Mouse (Mus musculus) liver, postnatal 0 days (tissue): ENCODE data around the gene Rab28. TPM values are rescaled to one million over a fixed set of nuclear protein-coding genes. Genes with fewer than 3 reads are reported as not detected.

Experiments used
- ATAC-seq: fragments of 200-750 bp; cut with Nextera tagmentation; 2 replicates; pipeline ENCODE4 v1.8.0; 2017; ENCODE audit warnings: mild to moderate bottlenecking, moderate library complexity
- DNase-seq: peaks from one replicate; pipeline ENCODE4 v3.0.0-alpha.2; 2016
- H3K27ac ChIP-seq: fragments of 300-500 bp; sonication (generic); 2 replicates; pipeline ENCODE4 v1.5.1; 2014; ENCODE audit warnings: antibody characterized with exemption, moderate library complexity, mild to moderate bottlenecking, low read depth
- H3K27me3 ChIP-seq: fragments of 300-500 bp; sonication (generic); 2 replicates; pipeline ENCODE4 v1.6.1; 2014; ENCODE audit warnings: low read length, control low read depth, mixed read lengths; ENCODE audit not compliant: insufficient read depth
- H3K36me3 ChIP-seq: fragments of 300-500 bp; sonication (generic); replicated peaks from 2 replicates; pipeline ENCODE4 v1.6.1; 2014; ENCODE audit warnings: mild to moderate bottlenecking, control low read depth, low read length, moderate library complexity, mixed read lengths; ENCODE audit not compliant: insufficient read depth
- H3K4me1 ChIP-seq: fragments of 300-500 bp; sonication (generic); 2 replicates; pipeline ENCODE4 v1.6.1; 2014; ENCODE audit warnings: antibody characterized with exemption, mild to moderate bottlenecking, control low read depth; ENCODE audit not compliant: insufficient read depth
- H3K4me2 ChIP-seq: fragments of 300-500 bp; sonication (generic); 2 replicates; pipeline ENCODE4 v1.6.1; 2014; ENCODE audit warnings: low read depth, mild to moderate bottlenecking, low read length, moderate library complexity, mixed read lengths
- H3K4me3 ChIP-seq: fragments of 300-500 bp; sonication (generic); 2 replicates; pipeline ENCODE4 v1.5.1; 2014; ENCODE audit warnings: low read depth, low read length
- H3K9ac ChIP-seq: fragments of 300-500 bp; sonication (generic); replicated peaks from 2 replicates; pipeline ENCODE4 v1.6.1; 2014; ENCODE audit warnings: mild to moderate bottlenecking, moderate library complexity
- H3K9me3 ChIP-seq: fragments of 300-500 bp; sonication (generic); 2 replicates; pipeline ENCODE4 v1.6.1; 2016; ENCODE audit warnings: mild to moderate bottlenecking, control low read depth, low read length, mixed read lengths
- CTCF ChIP-seq: sonication (generic); IDR thresholded peaks from 2 replicates; pipeline ENCODE4 v1.5.1; 2016; ENCODE audit warnings: antibody characterized with exemption, low read depth
- EP300 ChIP-seq: IDR thresholded peaks from 2 replicates; pipeline ENCODE4 v1.6.1; 2016; ENCODE audit warnings: antibody characterized with exemption, low read depth, mild to moderate bottlenecking
- WGBS: fragments of 180-500 bp; shearing (Covaris S2); extraction: QIAGEN DNeasy Blood & Tissue Kit; methylation state at CpG from one replicate; pipeline ENCODE4 v1.1.7; 2014; ENCODE audit not compliant: insufficient replicate concordance; 5-methylcytosine and 5-hydroxymethylcytosine counted together
- polyA plus RNA-seq: library from polyadenylated mRNA; unstranded; fragments of >200 nt; fragmentation: Nextera tagmentation; extraction: Ambion mirVana; gene quantifications from 2 replicates; pipeline ENCODE4 v1.2.1, GENCODE M21; 2015

The Rab28 gene
- polyA plus RNA-seq, 1 experiment from 2014 or later, result 22.5 TPM

- no peaks in the 10 kb centered on the region for H3K9me3 ChIP-seq
- no peak overlapping the region for H3K27ac ChIP-seq
- 36% methylated on average over 4 of the region's 4 CpGs for WGBS
- no peak overlapping the region for H3K4me3 ChIP-seq
- no peaks in the 10 kb centered on the region for H3K36me3 ChIP-seq
- peaks cover 71% of the 10 kb centered on the region for H3K27me3 ChIP-seq
- H3K4me2 ChIP-seq, result no peak overlapping the region
- H3K4me1 ChIP-seq, result no peaks in the 10 kb centered on the region
- no peak overlapping the region for H3K9ac ChIP-seq
- no peak for DNase-seq
- no peak for ATAC-seq
- TF ChIP-seq EP300, result no peak
These were observed 44.8 kb upstream of the Rab28 start for GRCm38 (mm10) chr5:41752721-41753120.

- no peaks in the 10 kb centered on the region for H3K36me3 ChIP-seq
- H3K4me1 ChIP-seq, result no peaks in the 10 kb centered on the region
- H3K4me3 ChIP-seq, result no peak overlapping the region
- DNase-seq (no peak), ATAC-seq (no peak)
- H3K4me2 ChIP-seq, result no peak overlapping the region
- no peaks in the 10 kb centered on the region for H3K9me3 ChIP-seq
- peaks cover 42% of the 10 kb centered on the region; the same call in 1 of the 2 replicates for H3K27me3 ChIP-seq
- 8% methylated on average over 12 of the region's 15 CpGs for whole genome bisulfite sequencing
- TF ChIP-seq EP300 (no peak), CTCF (no peak)
- H3K27ac ChIP-seq, result no peak overlapping the region
- no peak overlapping the region for H3K9ac ChIP-seq
These were observed 37.2 kb upstream of the Rab28 start for GRCm38 (mm10) chr5:41744898-41745780.

GRCm38 (mm10) chr5:41744234-41744633, 36.3 kb upstream of the Rab28 start:
- H3K4me1 ChIP-seq, result no peaks in the 10 kb centered on the region
- H3K9me3 ChIP-seq, result no peaks in the 10 kb centered on the region
- H3K4me3 ChIP-seq, result no peak overlapping the region
- no peak overlapping the region for H3K27ac ChIP-seq
- no peak overlapping the region for H3K9ac ChIP-seq
- ATAC-seq (no peak), DNase-seq (no peak)
- H3K4me2 ChIP-seq, result no peak overlapping the region
- H3K27me3 ChIP-seq, result peaks cover 42% of the 10 kb centered on the region; the same call in 1 of the 2 replicates
- 10% methylated on average over 7 of the region's 7 CpGs for WGBS
- no peaks in the 10 kb centered on the region for H3K36me3 ChIP-seq
- TF ChIP-seq EP300 (no peak), CTCF (peak; percentile 25; the same call in 1 of the 2 replicates)

- Histone ChIP-seq H3K9ac (no peak overlapping the region), H3K27ac (no peak overlapping the region), H3K9me3 (no peaks in the 10 kb centered on the region), H3K4me1 (no peaks in the 10 kb centered on the region), H3K4me3 (no peak overlapping the region), H3K27me3 (peaks cover 6% of the 10 kb centered on the region; the same call in 1 of the 2 replicates), H3K4me2 (no peak overlapping the region), H3K36me3 (no peaks in the 10 kb centered on the region)
- no peak for TF ChIP-seq CTCF
- no peak for TF ChIP-seq EP300
- WGBS, result 38% methylated on average over 6 of the region's 6 CpGs
- ATAC-seq (no peak), DNase-seq (no peak)
These were observed 30.9 kb upstream of the Rab28 start for GRCm38 (mm10) chr5:41738817-41739216.

- H3K4me1 ChIP-seq, result no peaks in the 10 kb centered on the region
- H3K27me3 ChIP-seq, result no peaks in the 10 kb centered on the region
- H3K9me3 ChIP-seq, result no peaks in the 10 kb centered on the region
- no peak for ATAC-seq
- no peak overlapping the region for H3K27ac ChIP-seq
- no peak overlapping the region for H3K4me3 ChIP-seq
- no peak overlapping the region for H3K9ac ChIP-seq
- 63% methylated on average over 5 of the region's 5 CpGs for WGBS
- no peak for DNase-seq
- no peaks in the 10 kb centered on the region for H3K36me3 ChIP-seq
- TF ChIP-seq EP300, result no peak
- TF ChIP-seq CTCF, result no peak
- no peak overlapping the region for H3K4me2 ChIP-seq
These were observed 29.1 kb upstream of the Rab28 start for GRCm38 (mm10) chr5:41737039-41737438.

GRCm38 (mm10) chr5:41727017-41727416, 19.1 kb upstream of the Rab28 start:
- H3K9me3 ChIP-seq, result no peaks in the 10 kb centered on the region
- TF ChIP-seq EP300 (no peak), CTCF (no peak)
- H3K4me1 ChIP-seq, result no peaks in the 10 kb centered on the region
- no peak overlapping the region for H3K27ac ChIP-seq
- no peaks in the 10 kb centered on the region for H3K27me3 ChIP-seq
- no peak overlapping the region for H3K9ac ChIP-seq
- no peaks in the 10 kb centered on the region for H3K36me3 ChIP-seq
- no peak overlapping the region for H3K4me2 ChIP-seq
- ATAC-seq (no peak), DNase-seq (no peak)
- no peak overlapping the region for H3K4me3 ChIP-seq
- 32% methylated on average over 1 of the region's 1 CpGs for WGBS
